Mouse (Mus musculus): ENCODE measurements around the gene Olfr972. TPM values are rescaled to one million over a fixed set of nuclear protein-coding genes. Genes with fewer than 3 reads are reported as not detected.
"Not testable (repeated sequence)": the region's sequence is repeated elsewhere in the genome, so short reads cannot be mapped to it uniquely, and the experiment has no call there.

Gene Olfr972
- not detected in 2 replicates for total RNA-seq (2014; fragmentation: Nextera tagmentation)
- total RNA-seq (2017): 0.44 TPM in 1 of 2 replicates, not detected in the other
- not detected in 2 replicates for polyA plus RNA-seq (2012)

DNA sequence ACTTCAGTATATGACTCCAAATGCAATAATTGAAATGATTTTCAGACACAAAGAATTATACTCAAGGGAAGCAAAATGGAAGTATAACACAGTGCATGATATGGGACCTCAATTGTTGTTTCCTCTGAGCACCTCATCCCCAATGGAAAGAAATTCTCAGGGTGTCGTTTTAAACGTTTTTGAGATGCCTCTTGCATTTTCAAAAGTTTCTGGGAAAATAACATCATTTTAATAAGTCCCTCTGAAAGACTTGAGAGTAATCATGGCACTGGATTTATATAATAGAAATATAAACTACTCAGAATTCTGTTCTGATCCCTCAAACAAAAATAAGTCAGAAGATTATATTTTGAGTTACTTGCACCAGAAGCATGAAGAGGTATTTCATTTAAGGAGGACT, at the start of gene Olfr972:
Gene Olfr972 (plus strand): TSS at position 301 of the 400 bp plus-strand sequence.
- no peak for ATAC-seq (ENCODE audit: extremely low read depth, insufficient number of reproducible peaks, low FRiP score, poor library complexity, severe bottlenecking)
- no peaks in the 10 kb centered on the region for H3K4me1 ChIP-seq (ENCODE audit: insufficient read depth, low read depth, low read length)
- H3K9me3 ChIP-seq (replicated peaks): no peaks in the 10 kb centered on the region
- DNase-seq (ENCODE audit: low spot score): no peak
- H3K4me3 ChIP-seq (ENCODE audit: low read depth, low read length): no peak within 1 kb of the TSS
- H3K36me3 ChIP-seq (replicated peaks): no peaks in the 10 kb centered on the region
- TF ChIP-seq GATA2 (IDR thresholded peaks at IDR 0.05; ENCODE audit: borderline replicate concordance, low read depth, low read length): no peak
- no peak for TF ChIP-seq CTCF (IDR thresholded peaks at IDR 0.05; ENCODE audit: low read depth, low read length)
- no peak for TF ChIP-seq TAL1 (conservative IDR thresholded peaks at IDR 0.05; ENCODE audit: low read depth, low read length)
- no peak for TF ChIP-seq GATA1 (IDR thresholded peaks at IDR 0.05; ENCODE audit: borderline replicate concordance, low read length)
- TF ChIP-seq POLR2AphosphoS5 (IDR thresholded peaks at IDR 0.05; ENCODE audit: insufficient replicate concordance, low read depth, low read length): no peak
- H3K27me3 ChIP-seq (ENCODE audit: insufficient read depth, low read length): no peaks in the 10 kb centered on the region

GRCm38 (mm10) chr9:39836576-39836975, 29.6 kb upstream of the Olfr972 start, which contains the start of gene Olfr971:
Gene Olfr971 (plus strand): TSS chr9:39836876.
- H3K9me3 ChIP-seq (replicated peaks): not testable (repeated sequence)

GRCm38 (mm10) chr9:39871986-39872385, 5.8 kb downstream of the Olfr972 start:
- not testable (repeated sequence) for H3K27me3 ChIP-seq (ENCODE audit: insufficient read depth, low read length); ATAC-seq (ENCODE audit: extremely low read depth, insufficient number of reproducible peaks, low FRiP score, poor library complexity, severe bottlenecking); H3K4me3 ChIP-seq (ENCODE audit: low read depth, low read length); H3K4me1 ChIP-seq (ENCODE audit: insufficient read depth, low read depth, low read length); H3K9me3 ChIP-seq (replicated peaks); H3K36me3 ChIP-seq (replicated peaks); DNase-seq (ENCODE audit: low spot score)

More at GRCm38 (mm10) chr9:39836576-39836975, 29.6 kb upstream of the Olfr972 start, which contains the start of gene Olfr971:
- H3K36me3 ChIP-seq (replicated peaks); H3K4me3 ChIP-seq (ENCODE audit: low read depth, low read length); H3K27me3 ChIP-seq (ENCODE audit: insufficient read depth, low read length); H3K4me1 ChIP-seq (ENCODE audit: insufficient read depth, low read depth, low read length); ATAC-seq (ENCODE audit: extremely low read depth, insufficient number of reproducible peaks, low FRiP score, poor library complexity, severe bottlenecking); DNase-seq (ENCODE audit: low spot score): not testable (repeated sequence)

DNA sequence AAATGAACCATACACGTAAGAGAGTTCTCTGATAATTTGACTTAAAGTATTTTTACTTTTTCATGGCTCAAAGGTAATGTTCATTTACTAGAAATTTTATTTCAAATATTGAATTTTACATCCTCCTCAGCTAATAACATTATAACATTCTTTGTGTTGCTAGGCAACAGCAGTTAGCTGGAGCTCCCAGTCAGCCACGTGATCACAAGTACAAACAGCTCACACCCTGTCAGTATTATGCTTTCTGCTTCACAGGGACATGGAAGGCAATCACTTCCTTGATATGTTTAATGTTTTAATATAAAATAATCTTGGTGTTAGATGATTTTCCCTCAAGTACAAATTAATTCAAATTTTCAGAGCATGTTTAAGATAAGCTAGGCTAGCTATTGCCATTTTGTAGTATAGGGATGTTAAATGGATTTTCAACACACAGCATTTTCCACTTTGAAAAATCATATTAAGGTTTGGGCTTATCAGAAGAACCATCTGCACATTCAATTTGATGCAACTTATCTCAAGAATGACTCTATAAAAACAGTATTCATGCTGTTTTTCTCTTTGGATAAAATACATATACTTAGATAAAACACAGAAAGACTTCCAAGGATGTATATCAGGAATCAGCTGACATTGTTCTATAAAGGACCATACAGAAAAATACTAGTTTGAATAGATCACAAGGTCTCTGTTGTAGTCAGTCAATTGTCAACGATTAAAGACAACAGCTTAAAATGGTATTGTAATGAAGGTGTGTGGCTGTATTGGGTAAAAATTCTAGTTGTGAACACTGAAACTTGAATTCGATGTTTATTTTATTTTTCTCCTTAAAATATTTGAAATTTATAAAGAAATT, 11.5 kb downstream of the Olfr972 start:
- H3K9me3 ChIP-seq (replicated peaks); H3K4me1 ChIP-seq (ENCODE audit: insufficient read depth, low read depth, low read length); ATAC-seq (ENCODE audit: extremely low read depth, insufficient number of reproducible peaks, low FRiP score, poor library complexity, severe bottlenecking); DNase-seq (ENCODE audit: low spot score); H3K4me3 ChIP-seq (ENCODE audit: low read depth, low read length); H3K27me3 ChIP-seq (ENCODE audit: insufficient read depth, low read length); H3K36me3 ChIP-seq (replicated peaks): not testable (repeated sequence)

GRCm38 (mm10) chr9:39905106-39905505, 38.9 kb downstream of the Olfr972 start:
- TF ChIP-seq TAL1 (conservative IDR thresholded peaks at IDR 0.05; ENCODE audit: low read depth, low read length): no peak
- no peak for TF ChIP-seq POLR2AphosphoS5 (IDR thresholded peaks at IDR 0.05; ENCODE audit: insufficient replicate concordance, low read depth, low read length)
- no peak for TF ChIP-seq CTCF (IDR thresholded peaks at IDR 0.05; ENCODE audit: low read depth, low read length)
- TF ChIP-seq GATA1 (IDR thresholded peaks at IDR 0.05; ENCODE audit: borderline replicate concordance, low read length): no peak
- no peak for TF ChIP-seq GATA2 (IDR thresholded peaks at IDR 0.05; ENCODE audit: borderline replicate concordance, low read depth, low read length)
- Histone ChIP-seq H3K4me1 (ENCODE audit: insufficient read depth, low read depth, low read length) (peaks cover 5% of the 10 kb centered on the region), H3K36me3 (replicated peaks) (no peaks in the 10 kb centered on the region), H3K4me3 (ENCODE audit: low read depth, low read length) (no peak overlapping the region), H3K9me3 (replicated peaks) (no peaks in the 10 kb centered on the region), H3K27me3 (ENCODE audit: insufficient read depth, low read length) (no peaks in the 10 kb centered on the region)
- ATAC-seq (ENCODE audit: extremely low read depth, insufficient number of reproducible peaks, low FRiP score, poor library complexity, severe bottlenecking) (peak; percentile 54; the same call in 1 of the 2 replicates), DNase-seq (ENCODE audit: low spot score) (no peak)

DNA sequence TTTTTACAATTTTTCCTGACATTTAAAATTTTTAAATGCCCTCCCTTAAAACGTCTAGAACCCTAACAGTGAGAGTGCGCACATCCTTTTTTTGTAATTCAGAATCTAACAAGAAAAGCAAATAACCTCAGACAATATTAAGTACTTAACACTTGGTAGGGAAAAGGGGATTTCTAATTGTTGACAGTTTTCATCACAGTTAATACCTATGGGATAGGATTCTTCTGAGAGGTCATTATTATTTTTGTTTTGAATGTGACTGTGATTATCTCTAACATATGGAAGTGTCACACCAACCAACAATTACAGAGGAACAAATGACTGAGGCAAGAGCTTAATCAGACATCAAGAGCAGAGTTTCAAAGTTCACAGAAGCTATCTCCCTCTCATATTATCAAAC, 40.8 kb downstream of the Olfr972 start, which contains the start of gene Olfr229:
Gene Olfr229 (plus strand): TSS at position 301 of the 400 bp plus-strand sequence.
- no peak for ATAC-seq (ENCODE audit: extremely low read depth, insufficient number of reproducible peaks, low FRiP score, poor library complexity, severe bottlenecking)
- no peak for TF ChIP-seq POLR2AphosphoS5 (IDR thresholded peaks at IDR 0.05; ENCODE audit: insufficient replicate concordance, low read depth, low read length)
- no peak for TF ChIP-seq GATA2 (IDR thresholded peaks at IDR 0.05; ENCODE audit: borderline replicate concordance, low read depth, low read length)
- TF ChIP-seq GATA1 (IDR thresholded peaks at IDR 0.05; ENCODE audit: borderline replicate concordance, low read length): no peak
- TF ChIP-seq TAL1 (conservative IDR thresholded peaks at IDR 0.05; ENCODE audit: low read depth, low read length): no peak

DNA sequence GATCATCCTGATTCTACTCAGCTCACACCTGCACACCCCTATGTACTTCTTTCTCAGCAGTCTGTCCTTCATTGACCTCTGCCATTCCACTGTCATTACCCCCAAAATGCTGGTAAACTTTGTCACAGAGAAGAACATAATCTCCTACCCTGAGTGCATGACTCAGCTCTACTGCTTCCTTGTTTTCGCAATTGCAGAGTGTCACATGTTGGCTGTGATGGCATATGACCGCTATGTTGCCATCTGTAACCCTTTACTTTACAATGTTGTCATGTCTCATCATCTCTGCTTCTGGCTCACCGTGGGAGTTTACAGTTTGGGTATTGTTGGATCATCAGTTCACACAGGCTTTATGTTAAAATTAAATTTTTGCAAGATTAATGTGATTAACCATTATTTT, 43.7 kb downstream of the Olfr972 start:
- peak; percentile 15; the same call in 1 of the 2 replicates for ATAC-seq (ENCODE audit: extremely low read depth, insufficient number of reproducible peaks, low FRiP score, poor library complexity, severe bottlenecking)
- no peak for TF ChIP-seq GATA2 (IDR thresholded peaks at IDR 0.05; ENCODE audit: borderline replicate concordance, low read depth, low read length)
- no peak for TF ChIP-seq GATA1 (IDR thresholded peaks at IDR 0.05; ENCODE audit: borderline replicate concordance, low read length)
- TF ChIP-seq TAL1 (conservative IDR thresholded peaks at IDR 0.05; ENCODE audit: low read depth, low read length): no peak
- no peak for TF ChIP-seq POLR2AphosphoS5 (IDR thresholded peaks at IDR 0.05; ENCODE audit: insufficient replicate concordance, low read depth, low read length)
- TF ChIP-seq CTCF (IDR thresholded peaks at IDR 0.05; ENCODE audit: low read depth, low read length): no peak
- H3K4me3 ChIP-seq (ENCODE audit: low read depth, low read length): no peak overlapping the region
- H3K36me3 ChIP-seq (replicated peaks): no peaks in the 10 kb centered on the region
- peaks cover 3% of the 10 kb centered on the region for H3K4me1 ChIP-seq (ENCODE audit: insufficient read depth, low read depth, low read length)
- no peaks in the 10 kb centered on the region for H3K9me3 ChIP-seq (replicated peaks)
- no peaks in the 10 kb centered on the region for H3K27me3 ChIP-seq (ENCODE audit: insufficient read depth, low read length)
- no peak for DNase-seq (ENCODE audit: low spot score)

More for the DNA sequence above, 40.8 kb downstream of the Olfr972 start, which contains the start of gene Olfr229:
- H3K9me3 ChIP-seq (replicated peaks): no peaks in the 10 kb centered on the region
- no peak within 1 kb of the TSS for H3K4me3 ChIP-seq (ENCODE audit: low read depth, low read length)
- no peak for DNase-seq (ENCODE audit: low spot score)
- no peaks in the 10 kb centered on the region for H3K27me3 ChIP-seq (ENCODE audit: insufficient read depth, low read length)
- H3K4me1 ChIP-seq (ENCODE audit: insufficient read depth, low read depth, low read length): peaks cover 5% of the 10 kb centered on the region
- H3K36me3 ChIP-seq (replicated peaks): no peaks in the 10 kb centered on the region

Data from G1E (cell line).